Comparison of ENCODE assay signal across 12 mouse cellular contexts in genomic region chr5:107793927-107794326, GRCm38 (mm10). TPM values are rescaled to one million over a fixed set of nuclear protein-coding genes. Genes with fewer than 3 reads are reported as not detected.
DNase-seq lines count a peak whose midpoint lies in the region; ATAC-seq and TF ChIP-seq lines count a peak whose summit lies in the region.
"Had no signal": no experiment of that assay in that cellular context is flagged by ENCODE, and none has a peak within 500 bp of the region (broad histone marks: within the 10 kb centered on the region; RNA-seq: fewer than 3 reads in every experiment).

No protein-coding gene starts in this region.

- TF ChIP-seq EP300 in liver, embryonic 14.5 days (IDR thresholded peaks at IDR 0.05; ENCODE audit: low read depth) = no peak

- 39% methylated on average over 2 of the region's 2 CpGs for WGBS in forebrain, embryonic 11.5 days
- WGBS in forebrain, embryonic 15.5 days = 23% methylated on average over 2 of the region's 2 CpGs
- WGBS in liver, embryonic 14.5 days (ENCODE audit: insufficient replicate concordance) = 31% methylated on average over 2 of the region's 2 CpGs
- 35% methylated on average over 2 of the region's 2 CpGs for WGBS in liver, embryonic 11.5 days

- H3K36me3 ChIP-seq in forebrain, embryonic 11.5 days (ENCODE audit: control insufficient read depth, insufficient read depth, low read length) = no peaks in the 10 kb centered on the region
- 0 out of 2 replicates have a peak, but pooled peaks cover 10% of the 10 kb centered on the region for H3K36me3 ChIP-seq in forebrain, embryonic 15.5 days
- H3K36me3 ChIP-seq in liver, embryonic 14.5 days (replicated peaks; ENCODE audit: control insufficient read depth, insufficient read depth, low read depth) = peaks cover 56% of the 10 kb centered on the region
- H3K36me3 ChIP-seq in liver, embryonic 11.5 days (ENCODE audit: control insufficient read depth, insufficient read depth, low read length) = peaks cover 10% of the 10 kb centered on the region; the same call in 1 of the 2 replicates

- H3K9me3 ChIP-seq in forebrain, embryonic 11.5 days (ENCODE audit: control insufficient read depth, low read length) = no peaks in the 10 kb centered on the region
- no peaks in the 10 kb centered on the region for H3K9me3 ChIP-seq in forebrain, embryonic 15.5 days
- no peaks in the 10 kb centered on the region for H3K9me3 ChIP-seq in liver, embryonic 14.5 days (ENCODE audit: control insufficient read depth, low read length)
- H3K9me3 ChIP-seq in liver, embryonic 11.5 days (ENCODE audit: control insufficient read depth, low read length) = no peaks in the 10 kb centered on the region
- H3K9me3 ChIP-seq: embryonic facial prominence, embryonic 13.5 days; limb, embryonic 15.5 days had no signal

- H3K9ac ChIP-seq in forebrain, embryonic 11.5 days (ENCODE audit: low read length) = no peak overlapping the region
- no peak overlapping the region for H3K9ac ChIP-seq in forebrain, embryonic 15.5 days (replicated peaks)
- H3K9ac ChIP-seq in liver, embryonic 14.5 days (replicated peaks) = no peak overlapping the region
- H3K9ac ChIP-seq in liver, embryonic 11.5 days (ENCODE audit: low read depth, low read length) = no peak overlapping the region
- H3K9ac ChIP-seq: embryonic facial prominence, embryonic 13.5 days; limb, embryonic 15.5 days had no signal

- H3K4me2 ChIP-seq in forebrain, embryonic 11.5 days (ENCODE audit: low read depth, low read length, severe bottlenecking) = no peak overlapping the region
- H3K4me2 ChIP-seq in forebrain, embryonic 15.5 days (replicated peaks) = no peak overlapping the region
- H3K4me2 ChIP-seq in liver, embryonic 14.5 days (ENCODE audit: low read depth) = no peak overlapping the region
- H3K4me2 ChIP-seq in liver, embryonic 11.5 days = no peak overlapping the region
- H3K4me2 ChIP-seq: embryonic facial prominence, embryonic 13.5 days; limb, embryonic 15.5 days had no signal

- no peak overlapping the region for H3K27ac ChIP-seq in forebrain, embryonic 11.5 days (ENCODE audit: low read depth, low read length)
- H3K27ac ChIP-seq in forebrain, embryonic 15.5 days (replicated peaks) = no peak overlapping the region
- H3K27ac ChIP-seq in liver, embryonic 14.5 days = no peak overlapping the region
- H3K27ac ChIP-seq in liver, embryonic 11.5 days (ENCODE audit: low read depth, low read length) = no peak overlapping the region
- H3K27ac ChIP-seq: embryonic facial prominence, embryonic 13.5 days; limb, embryonic 15.5 days had no signal

- no peaks in the 10 kb centered on the region for H3K4me1 ChIP-seq in forebrain, embryonic 11.5 days (replicated peaks; ENCODE audit: control insufficient read depth, insufficient read depth, low read length)
- H3K4me1 ChIP-seq in forebrain, embryonic 15.5 days = no peaks in the 10 kb centered on the region
- H3K4me1 ChIP-seq in liver, embryonic 14.5 days (replicated peaks; ENCODE audit: control insufficient read depth in 2 of 2, insufficient read depth in 2 of 2, low read length in 1 of 2) = no peaks in the 10 kb centered on the region
- H3K4me1 ChIP-seq in liver, embryonic 11.5 days (replicated peaks; ENCODE audit: control insufficient read depth, insufficient read depth, low read length) = no peaks in the 10 kb centered on the region
- H3K4me1 ChIP-seq: limb, embryonic 15.5 days had no signal

- peak; percentile 37; the same call in 1 of the 2 replicates for TF ChIP-seq CTCF in liver, embryonic 14.5 days (IDR thresholded peaks at IDR 0.05; ENCODE audit: low read depth)

- DNase-seq in forebrain, embryonic 11.5 days (ENCODE audit: low spot score) = no peak
- no peak for DNase-seq in liver, embryonic 14.5 days (ENCODE audit: low read depth in 3 of 3, low spot score in 3 of 3)
- DNase-seq in liver, embryonic 11.5 days (ENCODE audit: low spot score) = no peak
- DNase-seq in adipocyte (ENCODE audit: low spot score) = peak; percentile 25
- peak; percentile 51 for DNase-seq in naive thymus-derived CD4-positive, alpha-beta T cell, adult 2 months (ENCODE audit: low read depth)
- no peak for DNase-seq in adrenal gland, postnatal 4 days (ENCODE audit: low spot score in 2 of 2)
- DNase-seq: adrenal gland, postnatal 25 days had no signal

- H3K4me3 ChIP-seq in forebrain, embryonic 11.5 days (ENCODE audit: low read depth, low read length) = no peak overlapping the region
- H3K4me3 ChIP-seq in forebrain, embryonic 15.5 days = no peak overlapping the region
- H3K4me3 ChIP-seq in liver, embryonic 14.5 days (ENCODE audit: insufficient read depth in 1 of 2, low read depth in 2 of 2, low read length in 2 of 2) = no peak overlapping the region
- H3K4me3 ChIP-seq in liver, embryonic 11.5 days (ENCODE audit: low read depth, low read length) = no peak overlapping the region
- H3K4me3 ChIP-seq: embryonic facial prominence, embryonic 13.5 days; limb, embryonic 15.5 days had no signal

- no peaks in the 10 kb centered on the region for H3K27me3 ChIP-seq in forebrain, embryonic 11.5 days (ENCODE audit: control insufficient read depth, insufficient read depth, low read length)
- no peaks in the 10 kb centered on the region for H3K27me3 ChIP-seq in forebrain, embryonic 15.5 days
- H3K27me3 ChIP-seq in liver, embryonic 14.5 days (ENCODE audit: control insufficient read depth, insufficient read depth, low read length) = no peaks in the 10 kb centered on the region
- H3K27me3 ChIP-seq in liver, embryonic 11.5 days (replicated peaks; ENCODE audit: control insufficient read depth, insufficient read depth, low read length) = no peaks in the 10 kb centered on the region
- H3K27me3 ChIP-seq: embryonic facial prominence, embryonic 13.5 days; limb, embryonic 15.5 days had no signal

- ATAC-seq in forebrain, embryonic 11.5 days (replicated peaks; ENCODE audit: low FRiP score) = peak; percentile 39; the same call in 1 of the 2 replicates
- no peak for ATAC-seq in forebrain, embryonic 15.5 days (replicated peaks)
- ATAC-seq in liver, embryonic 14.5 days (ENCODE audit: insufficient read depth) = no peak
- no peak for ATAC-seq in liver, embryonic 11.5 days (replicated peaks; ENCODE audit: low FRiP score)
- no peak for ATAC-seq in erythroblast, adult 5-6 weeks (replicated peaks; ENCODE audit: low FRiP score, poor library complexity, severe bottlenecking)

RNA-seq across cellular contexts. Expression of gene Ube2d2b, which starts 36.0 kb away (rescaled TPM):
- polyA plus RNA-seq in forebrain, embryonic 11.5 days (2014; fragmentation: Nextera tagmentation; extraction: Ambion mirVana) = 0.15 and 0.16 TPM in 2 replicates
- polyA plus RNA-seq in forebrain, embryonic 15.5 days (2015; fragmentation: Nextera tagmentation; extraction: Ambion mirVana) = 0.10 and 0.14 TPM in 2 replicates
- polyA plus RNA-seq in liver, embryonic 14.5 days (2012; rRNA removed) = not detected in 2 replicates
- polyA plus RNA-seq in liver, embryonic 14.5 days (2014; fragmentation: Nextera tagmentation; extraction: Ambion mirVana) = 0.05 and 0.14 TPM in 2 replicates
- 0.14 and 0.22 TPM in 2 replicates for polyA plus RNA-seq in liver, embryonic 11.5 days (2014; fragmentation: Nextera tagmentation; extraction: Ambion mirVana)
- not detected for total RNA-seq in adrenal gland, postnatal 4 days (2021)
- total RNA-seq in erythroblast, adult 5-6 weeks (2015; ENCODE audit: low replicate concordance) = not detected in 2 replicates
- 0.09 and 2.2 TPM in 2 replicates for total RNA-seq in erythroblast, adult 5-6 weeks (2017; ENCODE audit: low replicate concordance)
- total RNA-seq: adrenal gland, postnatal 25 days had no signal
- polyA plus RNA-seq: limb, embryonic 15.5 days; small intestine, adult 2 months had no signal

Comparison
In these comparisons a context has a peak if more than half of its experiments do, and no peak if none do; other contexts are left out.
1. DNase-seq: peak in adipocyte (single experiment) and naive thymus-derived CD4-positive, alpha-beta T cell, adult 2 months (single experiment); none in forebrain, embryonic 11.5 days (single experiment), liver, embryonic 14.5 days (0 of 3), liver, embryonic 11.5 days (single experiment) and adrenal gland, postnatal 4 days (0 of 2).